Mouse (Mus musculus) MEL (cell line): ENCODE measurements around the gene Pde8b.

Experiments
- HCFC1 ChIP-seq: IDR thresholded peaks from 2 replicates; pipeline ENCODE4 v1.6.1; 2012; ENCODE audit warnings: low read depth, mild to moderate bottlenecking, inconsistent platforms, low read length, improper control_type of control experiment, moderate library complexity
- MAX ChIP-seq: IDR thresholded peaks from 2 replicates; pipeline ENCODE4 v1.6.1; 2011; ENCODE audit warnings: low read length, improper control_type of control experiment

- TF ChIP-seq HCFC1 (no peak), MAX (no peak)
Observed at GRCm38 (mm10) chr13:95176399-95176798, 73.7 kb downstream of the Pde8b start.
